Mouse (Mus musculus): ENCODE data around the gene Grhl3.

Grhl3 gene

GRCm38 (mm10) chr4:135575365-135576140, 2.1 kb upstream of the Grhl3 start:
- peak in 1 of 2 experiments; percentile 65 for DNase-seq (ENCODE audit: low spot score in 2 of 2)

- no peak for DNase-seq (ENCODE audit: low spot score in 2 of 2)
Measured at GRCm38 (mm10) chr4:135572276-135572675, 1.2 kb downstream of the Grhl3 start.

- no peak for DNase-seq (ENCODE audit: low spot score in 2 of 2)
Measured at GRCm38 (mm10) chr4:135571037-135571550, 2.3 kb downstream of the Grhl3 start.

GRCm38 (mm10) chr4:135570152-135571036, 3.0 kb downstream of the Grhl3 start:
- DNase-seq (ENCODE audit: low spot score in 2 of 2) = no peak

- no peak for DNase-seq (ENCODE audit: low spot score in 2 of 2)
Measured at GRCm38 (mm10) chr4:135569201-135569600, 4.2 kb downstream of the Grhl3 start.

GRCm38 (mm10) chr4:135567484-135567883, 5.9 kb downstream of the Grhl3 start:
- no peak for DNase-seq (ENCODE audit: low spot score in 2 of 2)

GRCm38 (mm10) chr4:135567042-135567441, 6.4 kb downstream of the Grhl3 start:
- DNase-seq (ENCODE audit: low spot score in 2 of 2) = no peak

GRCm38 (mm10) chr4:135565400-135565799, 8.0 kb downstream of the Grhl3 start:
- DNase-seq (ENCODE audit: low spot score in 2 of 2) = no peak

- DNase-seq (ENCODE audit: low spot score in 2 of 2) = no peak
Measured at GRCm38 (mm10) chr4:135563794-135564193, 9.6 kb downstream of the Grhl3 start.

- no peak for DNase-seq (ENCODE audit: low spot score in 2 of 2)
Measured at GRCm38 (mm10) chr4:135549323-135549722, 24.1 kb downstream of the Grhl3 start.

GRCm38 (mm10) chr4:135548521-135549077, 24.8 kb downstream of the Grhl3 start:
- DNase-seq (ENCODE audit: low spot score in 2 of 2) = no peak

- no peak for DNase-seq (ENCODE audit: low spot score in 2 of 2)
Measured at GRCm38 (mm10) chr4:135548108-135548507, 25.3 kb downstream of the Grhl3 start.

GRCm38 (mm10) chr4:135547551-135547950, 25.9 kb downstream of the Grhl3 start:
- no peak for DNase-seq (ENCODE audit: low spot score in 2 of 2)

- no peak for DNase-seq (ENCODE audit: low spot score in 2 of 2)
Measured at GRCm38 (mm10) chr4:135546793-135547192, 26.6 kb downstream of the Grhl3 start.

GRCm38 (mm10) chr4:135546008-135546407, 27.4 kb downstream of the Grhl3 start:
- DNase-seq (ENCODE audit: low spot score in 2 of 2) = no peak

GRCm38 (mm10) chr4:135545080-135545511, 28.3 kb downstream of the Grhl3 start:
- no peak for DNase-seq (ENCODE audit: low spot score in 2 of 2)

GRCm38 (mm10) chr4:135544284-135544683, 29.1 kb downstream of the Grhl3 start:
- no peak for DNase-seq (ENCODE audit: low spot score in 2 of 2)

- DNase-seq (ENCODE audit: low spot score in 2 of 2) = no peak
Measured at GRCm38 (mm10) chr4:135540057-135540456, 33.4 kb downstream of the Grhl3 start.

- DNase-seq (ENCODE audit: low spot score in 2 of 2) = no peak
Measured at GRCm38 (mm10) chr4:135539056-135539455, 34.4 kb downstream of the Grhl3 start.

GRCm38 (mm10) chr4:135535021-135535420, 38.4 kb downstream of the Grhl3 start:
- DNase-seq (ENCODE audit: low spot score in 2 of 2) = no peak

GRCm38 (mm10) chr4:135533001-135533400, 40.4 kb downstream of the Grhl3 start:
- no peak for DNase-seq (ENCODE audit: low spot score in 2 of 2)

All from urinary bladder, adult 18-20 months (tissue).